Mouse (Mus musculus): ENCODE measurements around the gene Myo16.
A peak's percentile ranks its signal among the peaks of the same experiment; 100 is the strongest.

The Myo16 gene

GRCm38 (mm10) chr8:10177131-10177530 lies 23.4 kb downstream of the Myo16 start:
- peak; percentile 54 for DNase-seq

GRCm38 (mm10) chr8:10178986-10179385 lies 25.3 kb downstream of the Myo16 start:
- DNase-seq: peak; percentile 55

- peak; percentile 62 for DNase-seq
Measured at GRCm38 (mm10) chr8:10190607-10191006, 36.9 kb downstream of the Myo16 start.

GRCm38 (mm10) chr8:10198164-10198563 lies 44.5 kb downstream of the Myo16 start:
- DNase-seq: peak; percentile 55

GRCm38 (mm10) chr8:10199301-10199700 lies 45.6 kb downstream of the Myo16 start:
- peak; percentile 40 for DNase-seq

- no peak for DNase-seq
Measured at GRCm38 (mm10) chr8:10200042-10200441, 46.3 kb downstream of the Myo16 start.

GRCm38 (mm10) chr8:10215023-10215422 lies 61.3 kb downstream of the Myo16 start:
- no peak for DNase-seq

GRCm38 (mm10) chr8:10219761-10220276 lies 66.1 kb downstream of the Myo16 start:
- no peak for DNase-seq

GRCm38 (mm10) chr8:10222770-10223169 lies 69.1 kb downstream of the Myo16 start:
- no peak for DNase-seq

- DNase-seq: no peak
Measured at GRCm38 (mm10) chr8:10223528-10224194, 70.0 kb downstream of the Myo16 start.

GRCm38 (mm10) chr8:10224305-10224971 lies 70.7 kb downstream of the Myo16 start:
- DNase-seq: no peak

- DNase-seq: no peak
Measured at GRCm38 (mm10) chr8:10225018-10225417, 71.3 kb downstream of the Myo16 start.

GRCm38 (mm10) chr8:10230746-10231369 lies 77.1 kb downstream of the Myo16 start:
- no peak for DNase-seq

- no peak for DNase-seq
Measured at GRCm38 (mm10) chr8:10234516-10234915, 80.8 kb downstream of the Myo16 start.

- DNase-seq: no peak
Measured at GRCm38 (mm10) chr8:10243344-10243743, 89.6 kb downstream of the Myo16 start.

- DNase-seq: peak; percentile 83
Measured at GRCm38 (mm10) chr8:10249156-10249555, 95.4 kb downstream of the Myo16 start.

GRCm38 (mm10) chr8:10255741-10256140 lies 102.0 kb downstream of the Myo16 start:
- DNase-seq: no peak

- DNase-seq: no peak
Measured at GRCm38 (mm10) chr8:10256563-10256962, 102.9 kb downstream of the Myo16 start.

GRCm38 (mm10) chr8:10270094-10270493 lies 116.4 kb downstream of the Myo16 start:
- no peak for DNase-seq

GRCm38 (mm10) chr8:10292600-10292999 lies 138.9 kb downstream of the Myo16 start:
- DNase-seq: peak; percentile 75

GRCm38 (mm10) chr8:10300797-10301196 lies 147.1 kb downstream of the Myo16 start:
- peak; percentile 33 for DNase-seq

- peak; percentile 36 for DNase-seq
Measured at GRCm38 (mm10) chr8:10303061-10303460, 149.3 kb downstream of the Myo16 start.

GRCm38 (mm10) chr8:10303992-10304391 lies 150.3 kb downstream of the Myo16 start:
- peak; percentile 63 for DNase-seq

- DNase-seq: no peak
Measured at GRCm38 (mm10) chr8:10304721-10305120, 151.0 kb downstream of the Myo16 start.
